Mouse (Mus musculus) kidney, embryonic 15.5 days (tissue): Measurements from ENCODE around the gene Elp5. TPM values are rescaled to one million over a fixed set of nuclear protein-coding genes. Genes with fewer than 3 reads are reported as not detected.
"Not testable (repeated sequence)": the region's sequence is repeated elsewhere in the genome, so short reads cannot be mapped to it uniquely, and the experiment has no call there.

Source experiments
- ATAC-seq: fragments of 200-750 bp; cut with Nextera tagmentation; replicated peaks from 2 replicates; pipeline ENCODE4 v1.8.0; 2017; ENCODE audit warnings: moderate TSS enrichment; ENCODE audit not compliant: low FRiP score
- H3K27ac ChIP-seq: fragments of 300-500 bp; sonication (generic); 2 replicates; pipeline ENCODE4 v1.5.1; 2015; ENCODE audit warnings: mild to moderate bottlenecking, inconsistent platforms
- H3K27me3 ChIP-seq: fragments of 300-500 bp; sonication (generic); 2 replicates; pipeline ENCODE4 v1.6.1; 2015; ENCODE audit warnings: inconsistent platforms
- H3K36me3 ChIP-seq: fragments of 300-500 bp; sonication (generic); 2 replicates; pipeline ENCODE4 v1.6.1; 2015; ENCODE audit warnings: inconsistent platforms
- H3K4me1 ChIP-seq: fragments of 300-500 bp; sonication (generic); 2 replicates; pipeline ENCODE4 v1.6.1; 2015; ENCODE audit warnings: inconsistent platforms
- H3K4me2 ChIP-seq: fragments of 300-500 bp; sonication (generic); 2 replicates; pipeline ENCODE4 v1.6.1; 2015; ENCODE audit warnings: moderate library complexity, mild to moderate bottlenecking, inconsistent platforms
- H3K4me3 ChIP-seq: fragments of 300-500 bp; sonication (generic); replicated peaks from 2 replicates; pipeline ENCODE4 v1.5.1; 2015; ENCODE audit warnings: mild to moderate bottlenecking, inconsistent platforms
- H3K9ac ChIP-seq: fragments of 300-500 bp; sonication (generic); 2 replicates; pipeline ENCODE4 v1.6.1; 2015; ENCODE audit warnings: mild to moderate bottlenecking, inconsistent platforms
- H3K9me3 ChIP-seq: fragments of 300-500 bp; sonication (generic); replicated peaks from 2 replicates; pipeline ENCODE4 v1.6.1; 2016; ENCODE audit warnings: inconsistent platforms
- WGBS: fragments of 180-500 bp; shearing (Covaris S2); methylation state at CpG from one replicate; pipeline ENCODE4 v1.1.7; 2015; ENCODE audit warnings: mixed read lengths; 5-methylcytosine and 5-hydroxymethylcytosine counted together
- polyA plus RNA-seq: library from polyadenylated mRNA; unstranded; fragments of >200 nt; fragmentation: Nextera tagmentation; extraction: Ambion mirVana; gene quantifications from 2 replicates; pipeline ENCODE4 v1.2.1, GENCODE M21; 2015

Gene Elp5
- polyA plus RNA-seq, 1 experiment from 2014 or later: 116 TPM

GRCm38 (mm10) chr11:69966860-69967517 lies 15.3 kb downstream of the Elp5 start:
- no peaks in the 10 kb centered on the region for H3K9me3 ChIP-seq
- WGBS: 34% methylated on average over 17 of the region's 17 CpGs
- peaks cover 44% of the 10 kb centered on the region for H3K36me3 ChIP-seq
- peaks cover 60% of the 10 kb centered on the region for H3K27me3 ChIP-seq
- peak overlapping the region; percentile 74 for H3K4me2 ChIP-seq
- H3K27ac ChIP-seq: peak overlapping the region; percentile 83
- H3K4me1 ChIP-seq: peaks cover 46% of the 10 kb centered on the region
- peak overlapping the region; percentile 59 for H3K9ac ChIP-seq
- peak overlapping the region; percentile 53 for H3K4me3 ChIP-seq
- no peak for ATAC-seq

GRCm38 (mm10) chr11:69966006-69966859 lies 16.1 kb downstream of the Elp5 start:
- Histone ChIP-seq H3K9ac (peak overlapping the region; percentile 59), H3K27ac (peak overlapping the region; percentile 83), H3K4me3 (peak overlapping the region; percentile 53), H3K27me3 (peaks cover 67% of the 10 kb centered on the region), H3K9me3 (no peaks in the 10 kb centered on the region), H3K4me2 (peak overlapping the region; percentile 74), H3K36me3 (peaks cover 36% of the 10 kb centered on the region), H3K4me1 (peaks cover 46% of the 10 kb centered on the region)
- ATAC-seq: peak; percentile 61
- 1% methylated on average over 56 of the region's 59 CpGs for WGBS

- no peaks in the 10 kb centered on the region for H3K9me3 ChIP-seq
- peaks cover 75% of the 10 kb centered on the region for H3K27me3 ChIP-seq
- H3K9ac ChIP-seq: peak overlapping the region; percentile 59
- H3K4me3 ChIP-seq: peak overlapping the region; percentile 53
- peak overlapping the region; percentile 83 for H3K27ac ChIP-seq
- peaks cover 31% of the 10 kb centered on the region for H3K36me3 ChIP-seq
- H3K4me2 ChIP-seq: peak overlapping the region; percentile 74
- 2% methylated on average over 49 of the region's 49 CpGs for WGBS
- peaks cover 44% of the 10 kb centered on the region for H3K4me1 ChIP-seq
- peak; percentile 49; the same call in 1 of the 2 replicates for ATAC-seq
Measured at GRCm38 (mm10) chr11:69965271-69966005, 16.9 kb downstream of the Elp5 start.

DNA sequence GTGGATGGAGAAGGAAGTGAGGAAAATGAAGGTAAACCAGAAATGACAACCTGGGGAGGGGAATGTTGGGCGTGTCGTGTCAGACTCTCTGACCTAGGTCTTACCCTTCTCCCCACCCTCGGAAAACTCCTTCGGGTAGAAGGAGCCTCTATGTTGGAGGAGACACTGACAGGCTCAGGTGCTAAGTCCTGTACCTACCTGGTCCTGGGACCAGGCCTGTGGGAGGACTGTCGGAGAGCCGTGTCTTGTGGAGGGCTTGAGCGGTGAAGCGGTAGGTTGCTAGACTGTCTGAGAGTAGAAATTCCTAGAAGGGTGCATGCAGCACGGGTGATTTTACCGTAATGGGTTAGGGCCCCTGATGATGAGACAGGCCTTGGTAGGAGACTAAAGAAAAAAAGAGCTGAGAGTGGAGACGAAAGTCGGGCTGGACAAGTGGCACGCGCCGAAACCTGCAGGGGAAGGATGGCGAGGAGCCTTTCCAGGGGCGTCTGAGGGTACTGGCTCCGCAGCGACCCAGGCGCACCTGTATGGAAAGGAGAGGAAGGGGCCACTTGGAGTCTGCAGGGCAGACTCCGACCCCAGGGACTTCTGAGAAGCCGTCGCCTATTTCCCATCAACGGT lies 17.6 kb downstream of the Elp5 start, which contains the start of gene Cldn7:
Gene Cldn7, plus strand, starts transcription at position 130 of the 621 bp plus-strand sequence.
- no peak; the same call in 1 of the 2 replicates for ATAC-seq
- Histone ChIP-seq H3K4me1 (peaks cover 37% of the 10 kb centered on the region), H3K36me3 (peaks cover 24% of the 10 kb centered on the region), H3K4me2 (peak within 1 kb of the TSS; percentile 74), H3K9me3 (no peaks in the 10 kb centered on the region), H3K9ac (peak within 1 kb of the TSS; percentile 59), H3K4me3 (peak within 1 kb of the TSS; percentile 53), H3K27me3 (peaks cover 78% of the 10 kb centered on the region), H3K27ac (peak within 1 kb of the TSS; percentile 83)
- WGBS: 7% methylated on average over 24 of the region's 24 CpGs

DNA sequence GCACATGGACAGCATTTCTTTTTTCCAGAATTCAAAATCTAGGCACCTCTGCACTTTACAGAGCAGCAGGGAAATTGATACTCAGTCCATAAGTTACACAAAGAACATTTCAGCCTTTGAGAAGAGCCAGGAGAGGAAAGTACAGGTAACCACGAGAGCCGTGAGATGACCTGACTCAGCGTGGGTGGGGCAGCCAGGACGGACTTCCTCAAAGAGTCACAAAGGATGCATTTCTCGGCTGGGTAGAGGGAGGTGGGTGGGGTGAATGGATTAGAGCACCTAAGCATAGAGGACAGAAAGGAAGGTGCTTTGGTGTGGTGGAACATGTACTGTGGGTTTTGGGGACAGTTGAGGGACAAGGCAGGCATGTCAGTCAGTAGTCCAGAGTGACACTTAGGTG lies 20.5 kb downstream of the Elp5 start:
- ATAC-seq: no peak

GRCm38 (mm10) chr11:69960616-69961015 lies 21.7 kb downstream of the Elp5 start:
- H3K36me3 ChIP-seq: no peaks in the 10 kb centered on the region
- 40% methylated on average over 5 of the region's 5 CpGs for WGBS
- H3K4me2 ChIP-seq: no peak overlapping the region
- H3K27ac ChIP-seq: no peak overlapping the region
- H3K27me3 ChIP-seq: peaks cover 54% of the 10 kb centered on the region
- H3K9me3 ChIP-seq: no peaks in the 10 kb centered on the region
- no peak overlapping the region for H3K9ac ChIP-seq
- no peak for ATAC-seq
- no peak overlapping the region for H3K4me3 ChIP-seq
- peaks cover 6% of the 10 kb centered on the region for H3K4me1 ChIP-seq

More for the DNA sequence above, 20.5 kb downstream of the Elp5 start:
- H3K4me1 ChIP-seq: peaks cover 17% of the 10 kb centered on the region
- peaks cover 67% of the 10 kb centered on the region for H3K27me3 ChIP-seq
- H3K36me3 ChIP-seq: no peaks in the 10 kb centered on the region
- no peak overlapping the region for H3K4me2 ChIP-seq
- WGBS: 36% methylated on average over 5 of the region's 5 CpGs
- H3K9ac ChIP-seq: no peak overlapping the region
- no peaks in the 10 kb centered on the region for H3K9me3 ChIP-seq
- no peak overlapping the region for H3K27ac ChIP-seq
- H3K4me3 ChIP-seq: no peak overlapping the region

GRCm38 (mm10) chr11:69956218-69956617 lies 26.1 kb downstream of the Elp5 start:
- Histone ChIP-seq H3K27me3 (peaks cover 22% of the 10 kb centered on the region), H3K27ac (no peak overlapping the region), H3K4me2 (no peak overlapping the region), H3K9me3 (no peaks in the 10 kb centered on the region), H3K4me1 (no peaks in the 10 kb centered on the region), H3K9ac (no peak overlapping the region), H3K4me3 (no peak overlapping the region), H3K36me3 (no peaks in the 10 kb centered on the region)
- 70% methylated on average over 1 of the region's 1 CpGs for WGBS
- no peak for ATAC-seq

- 74% methylated on average over 4 of the region's 4 CpGs for WGBS
- H3K9me3 ChIP-seq, H3K27ac ChIP-seq, ATAC-seq, H3K4me1 ChIP-seq, H3K4me2 ChIP-seq, H3K4me3 ChIP-seq, H3K9ac ChIP-seq, H3K36me3 ChIP-seq: not testable (repeated sequence)
- H3K27me3 ChIP-seq: peaks cover 20% of the 10 kb centered on the region
Measured at GRCm38 (mm10) chr11:69955618-69956017, 26.7 kb downstream of the Elp5 start.

- Histone ChIP-seq H3K4me1 (peaks cover 8% of the 10 kb centered on the region), H3K9ac (no peak overlapping the region), H3K27ac (no peak overlapping the region; the same call in 1 of the 2 replicates), H3K27me3 (peaks cover 15% of the 10 kb centered on the region), H3K36me3 (no peaks in the 10 kb centered on the region), H3K4me3 (no peak overlapping the region), H3K4me2 (no peak overlapping the region), H3K9me3 (no peaks in the 10 kb centered on the region)
- 61% methylated on average over 11 of the region's 11 CpGs for WGBS
- no peak for ATAC-seq
Measured at GRCm38 (mm10) chr11:69953267-69953915, 28.9 kb downstream of the Elp5 start.

DNA sequence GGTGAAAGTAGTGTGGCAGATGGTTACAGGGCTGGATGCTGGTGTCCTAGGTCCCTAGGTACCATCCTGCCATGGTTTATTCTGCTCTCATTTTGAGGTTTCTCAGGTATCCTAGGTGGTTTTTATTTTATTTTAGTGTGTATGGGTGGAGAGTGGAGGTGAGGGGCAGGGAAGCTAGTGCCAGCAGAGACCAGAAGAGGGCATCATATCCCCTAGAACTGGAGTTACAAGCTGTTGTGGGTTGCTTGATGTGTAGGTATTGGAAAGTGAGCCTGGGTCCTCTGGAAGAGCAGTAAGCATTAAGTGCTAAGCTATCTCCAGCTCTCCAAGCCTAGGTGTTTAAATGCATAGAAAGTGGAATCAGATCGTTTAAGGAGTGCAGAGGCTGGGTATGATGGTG lies 30.0 kb downstream of the Elp5 start:
- 43% methylated on average over 1 of the region's 1 CpGs for WGBS
- H3K36me3 ChIP-seq: no peaks in the 10 kb centered on the region

DNA sequence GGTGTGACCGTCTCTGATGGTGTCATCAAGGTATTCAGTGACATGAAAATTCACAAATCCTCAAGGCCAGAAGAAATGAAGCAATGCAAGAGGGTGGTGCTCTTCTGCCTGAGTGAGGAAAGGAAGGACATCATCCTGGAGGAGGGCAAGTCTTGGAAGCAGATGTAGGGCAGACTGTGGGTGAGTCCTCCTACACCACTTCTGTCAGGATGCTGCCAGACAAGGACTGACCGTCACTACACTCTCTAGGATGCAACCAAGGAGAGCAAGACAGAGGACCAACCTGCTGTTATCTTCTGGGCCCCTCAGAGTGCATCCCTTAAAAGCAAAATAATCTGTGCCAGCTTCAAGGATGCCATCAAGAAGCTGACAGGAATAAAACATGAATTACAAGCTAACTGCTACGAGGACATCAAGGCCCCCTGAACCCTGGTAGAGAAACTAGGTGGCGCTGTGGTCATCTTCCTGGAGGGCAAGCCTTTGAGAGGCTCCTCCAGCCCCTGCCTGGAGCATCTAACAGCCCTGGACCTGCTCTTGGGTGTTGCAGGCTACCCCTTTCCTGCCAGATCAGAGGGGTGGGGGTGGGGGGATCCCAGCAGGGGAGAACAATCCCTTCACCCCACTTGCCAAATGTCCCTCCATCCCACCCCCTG lies 31.4 kb downstream of the Elp5 start:
- no peak for ATAC-seq
- Histone ChIP-seq H3K4me1 (peaks cover 30% of the 10 kb centered on the region), H3K27ac (no peak overlapping the region), H3K4me2 (no peak overlapping the region), H3K4me3 (no peak overlapping the region), H3K9ac (no peak overlapping the region), H3K27me3 (peaks cover 15% of the 10 kb centered on the region), H3K9me3 (no peaks in the 10 kb centered on the region), H3K36me3 (no peaks in the 10 kb centered on the region)
- 42% methylated on average over 4 of the region's 4 CpGs for WGBS

More for the DNA sequence above, 30.0 kb downstream of the Elp5 start:
- Histone ChIP-seq H3K9me3 (no peaks in the 10 kb centered on the region), H3K27me3 (peaks cover 15% of the 10 kb centered on the region), H3K4me3 (no peak overlapping the region), H3K27ac (no peak overlapping the region), H3K9ac (no peak overlapping the region), H3K4me2 (no peak overlapping the region), H3K4me1 (peaks cover 18% of the 10 kb centered on the region)
- ATAC-seq: no peak
